Mouse (Mus musculus) hindbrain, embryonic 15.5 days (tissue): Measurements from ENCODE around the gene Amy2a3. TPM values are rescaled to one million over a fixed set of nuclear protein-coding genes. Genes with fewer than 3 reads are reported as not detected.
"Not testable (repeated sequence)": the region's sequence is repeated elsewhere in the genome, so short reads cannot be mapped to it uniquely, and the experiment has no call there.

ENCODE experiments used
- ATAC-seq: fragments of 200-750 bp; cut with Nextera tagmentation; 2 replicates; pipeline ENCODE4 v1.8.0; 2017; ENCODE audit warnings: low read depth, moderate number of reproducible peaks, moderate TSS enrichment; ENCODE audit not compliant: low FRiP score
- H3K27ac ChIP-seq: fragments of 300-500 bp; sonication (generic); replicated peaks from 2 replicates; pipeline ENCODE4 v1.5.1; 2015; ENCODE audit warnings: mild to moderate bottlenecking, inconsistent platforms
- H3K27me3 ChIP-seq: fragments of 300-500 bp; sonication (generic); 2 replicates; pipeline ENCODE4 v1.6.1; 2015; ENCODE audit warnings: control low read depth, inconsistent platforms
- H3K36me3 ChIP-seq: fragments of 300-500 bp; sonication (generic); 2 replicates; pipeline ENCODE4 v1.6.1; 2015; ENCODE audit warnings: control low read depth, inconsistent platforms
- H3K4me1 ChIP-seq: fragments of 300-500 bp; sonication (generic); replicated peaks from 2 replicates; pipeline ENCODE4 v1.6.1; 2015; ENCODE audit warnings: control low read depth, inconsistent platforms
- H3K4me2 ChIP-seq: fragments of 300-500 bp; sonication (generic); 2 replicates; pipeline ENCODE4 v1.6.1; 2015; ENCODE audit warnings: moderate library complexity, mild to moderate bottlenecking, inconsistent platforms
- H3K4me3 ChIP-seq: fragments of 300-500 bp; sonication (generic); 2 replicates; pipeline ENCODE4 v1.5.1; 2015; ENCODE audit warnings: mild to moderate bottlenecking, inconsistent platforms
- H3K9ac ChIP-seq: fragments of 300-500 bp; sonication (generic); 2 replicates; pipeline ENCODE4 v1.6.1; 2015; ENCODE audit warnings: inconsistent platforms
- H3K9me3 ChIP-seq: fragments of 300-500 bp; sonication (generic); 2 replicates; pipeline ENCODE4 v1.6.1; 2016; ENCODE audit warnings: control low read depth, inconsistent platforms
- WGBS: fragments of 180-500 bp; shearing (Covaris S2); methylation state at CpG from one replicate; pipeline ENCODE4 v1.1.7; 2015; 5-methylcytosine and 5-hydroxymethylcytosine counted together
- polyA plus RNA-seq: library from polyadenylated mRNA; unstranded; fragments of >200 nt; fragmentation: Nextera tagmentation; extraction: Ambion mirVana; gene quantifications from 2 replicates; pipeline ENCODE4 v1.2.1, GENCODE M21; 2015

The Amy2a3 gene
- polyA plus RNA-seq = not detected in 2 replicates

GRCm38 (mm10) chr3:113323952-113324351 is at the start of gene Amy2a3:
Gene Amy2a3, minus strand, starts transcription at chr3:113324052.
- H3K4me3 ChIP-seq, H3K27ac ChIP-seq, H3K27me3 ChIP-seq, H3K9me3 ChIP-seq, H3K4me1 ChIP-seq, H3K36me3 ChIP-seq, ATAC-seq, H3K9ac ChIP-seq, H3K4me2 ChIP-seq: not testable (repeated sequence)
- no CpG with 5 or more reads among the region's 4 CpGs for WGBS

GRCm38 (mm10) chr3:113356558-113356957 is 32.7 kb upstream of the Amy2a3 start, which contains the start of gene Amy2a2:
Gene Amy2a2, minus strand, starts transcription at chr3:113356658.
- H3K36me3 ChIP-seq, H3K9ac ChIP-seq, H3K27ac ChIP-seq, H3K4me1 ChIP-seq, H3K27me3 ChIP-seq, H3K9me3 ChIP-seq, H3K4me3 ChIP-seq, ATAC-seq, H3K4me2 ChIP-seq: not testable (repeated sequence)
- WGBS = no CpG with 5 or more reads among the region's 4 CpGs

GRCm38 (mm10) chr3:113345484-113345883 is 21.6 kb upstream of the Amy2a3 start:
- H3K9ac ChIP-seq, H3K4me2 ChIP-seq, H3K27me3 ChIP-seq, H3K4me3 ChIP-seq, H3K27ac ChIP-seq, H3K4me1 ChIP-seq, H3K9me3 ChIP-seq, ATAC-seq, H3K36me3 ChIP-seq: not testable (repeated sequence)

GRCm38 (mm10) chr3:113312937-113313336 is 10.9 kb downstream of the Amy2a3 start:
- H3K4me3 ChIP-seq, H3K27me3 ChIP-seq, H3K27ac ChIP-seq, H3K36me3 ChIP-seq, H3K4me2 ChIP-seq, ATAC-seq, H3K9ac ChIP-seq, H3K4me1 ChIP-seq, H3K9me3 ChIP-seq: not testable (repeated sequence)
- no CpG with 5 or more reads among the region's 3 CpGs for WGBS

- ATAC-seq = not testable (repeated sequence)
Measured at GRCm38 (mm10) chr3:113291349-113291748, 32.5 kb downstream of the Amy2a3 start, which contains the start of gene Amy2a4. Gene Amy2a4, minus strand, starts transcription at chr3:113291449.

GRCm38 (mm10) chr3:113280285-113280684 is 43.6 kb downstream of the Amy2a3 start:
- not testable (repeated sequence) for H3K27me3 ChIP-seq, H3K36me3 ChIP-seq, H3K4me3 ChIP-seq, ATAC-seq, H3K9me3 ChIP-seq, H3K4me1 ChIP-seq, H3K4me2 ChIP-seq, H3K9ac ChIP-seq, H3K27ac ChIP-seq

More at GRCm38 (mm10) chr3:113291349-113291748, 32.5 kb downstream of the Amy2a3 start, which contains the start of gene Amy2a4:
- not testable (repeated sequence) for H3K36me3 ChIP-seq, H3K27me3 ChIP-seq, H3K4me3 ChIP-seq, H3K4me1 ChIP-seq, H3K9me3 ChIP-seq, H3K4me2 ChIP-seq, H3K9ac ChIP-seq, H3K27ac ChIP-seq
- no CpG with 5 or more reads among the region's 4 CpGs for WGBS

GRCm38 (mm10) chr3:113279586-113279985 is 44.3 kb downstream of the Amy2a3 start:
- not testable (repeated sequence) for H3K27ac ChIP-seq

More at GRCm38 (mm10) chr3:113279586-113279985, 44.3 kb downstream of the Amy2a3 start:
- not testable (repeated sequence) for H3K9ac ChIP-seq, H3K36me3 ChIP-seq, H3K27me3 ChIP-seq, H3K4me2 ChIP-seq, H3K4me1 ChIP-seq, H3K4me3 ChIP-seq, H3K9me3 ChIP-seq, ATAC-seq

Other genes with a start within 250 kb of the Amy2a3 start
- 0.42 and 0.52 TPM in 2 replicates for gene Amy2a5, start 65.2 kb downstream of the Amy2a3 start, polyA plus RNA-seq
- gene Amy2a4, start 32.6 kb downstream of the Amy2a3 start, polyA plus RNA-seq = not detected in 2 replicates
- not detected in 2 replicates for gene Amy2a2, start 32.6 kb upstream of the Amy2a3 start, polyA plus RNA-seq
- 1.1 and 1.8 TPM in 2 replicates for gene Amy2a1, start 208.4 kb upstream of the Amy2a3 start, polyA plus RNA-seq